Mouse (Mus musculus) E14TG2a.4 (cell line): ENCODE measurements around the gene Olfr854.

Source experiments
- CTCF ChIP-seq: conservative IDR thresholded peaks from 2 replicates; pipeline ENCODE4 v1.5.1; 2014; ENCODE audit warnings: low read length
- NANOG ChIP-seq: IDR thresholded peaks from 2 replicates; pipeline ENCODE4 v1.6.1; 2014; ENCODE audit warnings: borderline replicate concordance, low read length, mixed read lengths

- TF ChIP-seq CTCF (no peak), NANOG (no peak)
Measured at GRCm38 (mm10) chr9:19567282-19567681, at the start of gene Olfr854.
